Mouse (Mus musculus) lung, postnatal 0 days (tissue): ENCODE results near the gene Setd1b.

Experiments
- CTCF ChIP-seq: IDR thresholded peaks from 2 replicates; pipeline ENCODE4 v1.5.1; 2016; ENCODE audit warnings: antibody characterized with exemption, mild to moderate bottlenecking
- EP300 ChIP-seq: IDR thresholded peaks from 2 replicates; pipeline ENCODE4 v1.6.1; 2016; ENCODE audit warnings: antibody characterized with exemption, mild to moderate bottlenecking, control low read depth

DNA sequence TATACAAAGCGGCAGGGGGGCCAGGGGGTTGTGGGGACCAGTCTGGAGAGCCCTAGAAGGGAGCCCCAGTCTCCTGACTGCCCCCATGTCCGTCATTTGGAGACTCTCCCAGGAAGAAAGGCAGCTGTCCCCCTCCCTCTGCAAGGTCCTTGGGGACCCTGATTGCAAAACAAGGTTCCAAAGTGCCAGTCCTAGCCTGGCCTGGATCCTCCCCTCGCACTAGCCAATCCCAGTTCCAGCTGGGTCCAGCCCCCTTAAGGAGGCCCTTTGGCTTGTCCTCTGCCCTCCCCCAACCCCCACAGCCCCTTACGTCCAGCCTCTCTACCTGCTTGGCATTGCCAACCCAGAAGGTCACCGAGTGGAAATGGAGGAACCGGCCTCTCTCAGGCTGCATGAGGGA, 39.5 kb downstream of the Setd1b start:
- no peak for TF ChIP-seq CTCF
- no peak for TF ChIP-seq EP300
